Mouse (Mus musculus) adrenal gland, adult 8-10 months (tissue): ENCODE data around the gene Cd160. TPM values are rescaled to one million over a fixed set of nuclear protein-coding genes. Genes with fewer than 3 reads are reported as not detected.

Experiments used
- DNase-seq: peaks from one replicate; pipeline ENCODE4 v3.0.0; 2022
- total RNA-seq, 4 experiments: library from RNA; stranded (reverse); gene quantifications; 2 replicates each; pipeline ENCODE4 v1.2.4; 2022

The Cd160 gene
- total RNA-seq, 4 experiments from 2014 or later, result 0.23 to 0.27 TPM; not detected in 2

DNA sequence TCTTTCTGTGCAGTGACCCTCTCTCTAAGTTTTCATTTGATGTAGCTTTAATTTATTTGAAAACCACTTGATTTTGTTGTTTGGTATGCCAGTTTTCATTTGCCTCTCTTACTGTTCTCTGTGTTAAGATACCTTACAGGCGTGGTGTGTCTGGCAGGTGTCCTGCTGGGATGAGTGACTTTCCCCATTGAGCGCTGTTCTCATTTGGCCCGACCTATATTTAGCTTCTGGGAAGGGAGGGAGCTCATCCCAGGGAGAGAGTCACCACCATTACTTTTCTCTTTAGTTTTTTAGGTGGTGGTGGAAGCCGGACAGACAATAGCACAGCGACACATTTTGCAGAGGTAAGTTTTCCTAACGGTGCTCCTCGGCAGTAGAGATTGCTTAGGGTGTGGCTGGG, 71.5 kb downstream of the Cd160 start:
- no peak for DNase-seq

DNA sequence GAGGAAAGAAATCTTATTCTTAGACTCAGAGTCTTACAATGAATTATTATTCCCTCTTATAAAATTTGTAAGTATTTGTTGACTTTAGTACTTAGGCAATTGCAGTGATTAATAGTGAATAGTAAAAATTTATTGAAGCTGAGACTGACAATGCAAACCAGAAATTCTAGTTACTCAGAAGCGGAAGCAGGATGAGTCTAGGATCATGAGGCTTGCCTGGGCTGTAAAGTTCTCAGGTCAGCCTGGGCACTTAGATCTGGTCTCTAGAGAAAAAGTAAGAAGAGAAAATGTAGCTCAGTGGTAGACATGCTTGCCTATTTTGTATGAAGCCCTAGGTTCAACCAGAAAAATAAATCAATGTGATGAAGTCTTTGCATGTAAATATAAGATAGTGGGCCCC, 73.2 kb downstream of the Cd160 start:
- no peak for DNase-seq

Other genes starting within 250 kb of the Cd160 start
- gene Polr3gl, start 235.2 kb downstream of the Cd160 start, total RNA-seq, result 10 to 100 TPM; 35.7 to 54.5 (median 40.0) TPM
- gene Ankrd34a, start 232.7 kb downstream of the Cd160 start, total RNA-seq, result 1 to 10 TPM; 1.1 to 2.3 (median 1.7) TPM
- gene Lix1l, start 228.2 kb downstream of the Cd160 start, total RNA-seq, result 10 to 100 TPM; 47.8 to 57.8 (median 54.5) TPM
- 100 to 1,000 TPM in 1 of 4 experiments, 10 to 100 TPM in 3; 54.6 to 101 (median 71.7) TPM for gene Rbm8a, start 199.4 kb downstream of the Cd160 start, total RNA-seq
- 10 to 100 TPM; 51.1 to 60.0 (median 56.2) TPM for gene Pex11b, start 194.0 kb downstream of the Cd160 start, total RNA-seq
- gene Gm42957, start 193.9 kb downstream of the Cd160 start, total RNA-seq, result under 1 TPM; 0.32 to 0.80 (median 0.40) TPM
- 1 to 10 TPM; 1.5 to 2.4 (median 1.8) TPM for gene Itga10, start 183.8 kb downstream of the Cd160 start, total RNA-seq
- gene Ankrd35, start 159.2 kb downstream of the Cd160 start, total RNA-seq, result 1 to 10 TPM; 3.1 to 9.9 (median 5.0) TPM
- 10 to 100 TPM; 27.3 to 38.0 (median 32.6) TPM for gene Pias3, start 133.0 kb downstream of the Cd160 start, total RNA-seq
- gene Nudt17, start 120.8 kb downstream of the Cd160 start, total RNA-seq, result 1 to 10 TPM; 1.1 to 2.6 (median 1.6) TPM
- 10 to 100 TPM; 30.0 to 33.4 (median 31.1) TPM for gene Polr3c, start 101.7 kb downstream of the Cd160 start, total RNA-seq
- gene Rnf115, start 101.7 kb downstream of the Cd160 start, total RNA-seq, result 10 to 100 TPM; 34.0 to 45.9 (median 39.5) TPM
- under 1 TPM in 1 of 4 experiments, not detected in 3; 0.22 TPM for gene Pdzk1, start 67 bp downstream of the Cd160 start, total RNA-seq
- 1 to 10 TPM; 1.0 to 2.6 (median 1.3) TPM for gene Gja5, start 75.3 kb upstream of the Cd160 start, total RNA-seq
- gene Gpr89, start 76.0 kb upstream of the Cd160 start, total RNA-seq, result 10 to 100 TPM; 37.7 to 43.1 (median 41.9) TPM
- gene Gja8, start 96.7 kb upstream of the Cd160 start, total RNA-seq, result not detected